Mouse (Mus musculus): Measurements from ENCODE around the gene Tecpr2. TPM values are rescaled to one million over a fixed set of nuclear protein-coding genes. Genes with fewer than 3 reads are reported as not detected.

Tecpr2 gene
- total RNA-seq, 2 experiments from 2014 or later, result 1.3 to 3.1 TPM

DNA sequence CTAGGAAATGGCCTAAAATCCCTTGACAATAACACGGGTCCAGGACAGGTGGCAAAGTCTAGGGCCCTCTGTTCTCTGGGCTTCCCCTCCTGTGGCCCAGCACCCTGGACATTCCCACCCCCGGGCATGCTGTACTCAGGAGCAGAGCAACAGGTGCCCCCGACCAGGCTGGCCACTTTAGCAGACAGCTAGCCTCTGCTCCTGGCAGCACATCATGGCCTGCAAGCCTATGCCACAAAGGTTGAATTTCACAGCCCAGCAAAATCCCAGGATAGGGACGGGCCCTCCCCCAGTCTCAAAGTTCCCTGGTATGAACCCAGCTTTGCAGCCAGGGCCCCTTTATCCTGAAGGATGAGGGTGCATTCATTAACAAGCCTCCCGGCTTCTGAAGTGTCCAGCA is 86.3 kb downstream of the Tecpr2 start:
- ATAC-seq (replicated peaks; ENCODE audit: low FRiP score, poor library complexity, severe bottlenecking), result no peak

GRCm38 (mm10) chr12:110975838-110976468 is 86.9 kb downstream of the Tecpr2 start:
- no peak for ATAC-seq (replicated peaks; ENCODE audit: low FRiP score, poor library complexity, severe bottlenecking)

- ATAC-seq (replicated peaks; ENCODE audit: low FRiP score, poor library complexity, severe bottlenecking), result no peak
These were observed 87.7 kb downstream of the Tecpr2 start for GRCm38 (mm10) chr12:110976589-110977344.

GRCm38 (mm10) chr12:110977345-110977733 is 88.3 kb downstream of the Tecpr2 start:
- ATAC-seq (replicated peaks; ENCODE audit: low FRiP score, poor library complexity, severe bottlenecking), result no peak

GRCm38 (mm10) chr12:110977896-110978606 is 89.0 kb downstream of the Tecpr2 start:
- no peak for ATAC-seq (replicated peaks; ENCODE audit: low FRiP score, poor library complexity, severe bottlenecking)

- ATAC-seq (replicated peaks; ENCODE audit: low FRiP score, poor library complexity, severe bottlenecking), result peak; percentile 75
These were observed 89.7 kb downstream of the Tecpr2 start, which contains the start of gene Ankrd9 for GRCm38 (mm10) chr12:110978607-110979406. TSS of gene Ankrd9 (minus strand) at chr12:110979040.

GRCm38 (mm10) chr12:110979808-110980207 is 90.7 kb downstream of the Tecpr2 start:
- no peak for ATAC-seq (replicated peaks; ENCODE audit: low FRiP score, poor library complexity, severe bottlenecking)

DNA sequence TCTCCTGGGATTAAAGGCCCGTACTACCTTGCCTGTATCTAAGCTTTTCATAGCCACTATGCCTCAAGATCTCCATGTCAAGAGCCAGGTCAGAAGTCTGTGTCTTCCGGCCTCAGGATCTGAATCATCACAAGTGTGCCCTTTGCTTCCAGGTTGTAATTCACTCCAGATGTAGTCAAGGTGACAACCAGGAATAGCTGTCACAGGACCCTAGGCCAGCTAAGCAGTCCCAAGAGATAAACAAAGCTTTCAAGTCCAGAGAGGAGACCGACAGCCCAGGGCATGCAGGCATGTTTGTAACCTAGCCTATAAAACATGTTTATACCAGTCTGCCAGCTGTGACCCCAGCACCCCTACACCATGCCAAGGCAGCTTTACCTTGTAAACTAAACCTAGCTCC is 92.7 kb downstream of the Tecpr2 start:
- ATAC-seq (replicated peaks; ENCODE audit: low FRiP score, poor library complexity, severe bottlenecking), result no peak

- ATAC-seq (replicated peaks; ENCODE audit: low FRiP score, poor library complexity, severe bottlenecking), result no peak
These were observed 94.0 kb downstream of the Tecpr2 start for GRCm38 (mm10) chr12:110983083-110983482.

- no peak for ATAC-seq (replicated peaks; ENCODE audit: low FRiP score, poor library complexity, severe bottlenecking)
These were observed 94.7 kb downstream of the Tecpr2 start for GRCm38 (mm10) chr12:110983714-110984113.

DNA sequence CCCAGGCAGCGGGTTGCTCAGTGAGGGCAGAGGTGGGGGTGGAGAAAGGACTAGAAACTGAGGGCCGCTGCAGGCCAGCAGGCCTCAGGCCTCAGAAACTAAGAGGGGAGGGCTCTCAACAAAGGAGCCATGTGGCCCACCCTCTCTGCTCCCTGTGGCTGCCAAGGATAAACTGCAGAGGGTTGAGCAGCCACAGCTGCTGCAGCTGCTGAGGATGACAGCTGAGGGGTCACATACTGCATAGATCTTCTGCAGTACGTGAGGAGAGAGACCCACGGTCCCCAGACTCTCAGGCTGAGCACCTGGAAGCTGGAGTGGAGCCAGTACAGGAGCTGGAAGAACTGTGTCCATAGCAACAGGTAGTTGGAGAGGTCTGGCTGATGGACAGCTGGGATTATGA is 95.5 kb downstream of the Tecpr2 start:
- ATAC-seq (replicated peaks; ENCODE audit: low FRiP score, poor library complexity, severe bottlenecking), result no peak

DNA sequence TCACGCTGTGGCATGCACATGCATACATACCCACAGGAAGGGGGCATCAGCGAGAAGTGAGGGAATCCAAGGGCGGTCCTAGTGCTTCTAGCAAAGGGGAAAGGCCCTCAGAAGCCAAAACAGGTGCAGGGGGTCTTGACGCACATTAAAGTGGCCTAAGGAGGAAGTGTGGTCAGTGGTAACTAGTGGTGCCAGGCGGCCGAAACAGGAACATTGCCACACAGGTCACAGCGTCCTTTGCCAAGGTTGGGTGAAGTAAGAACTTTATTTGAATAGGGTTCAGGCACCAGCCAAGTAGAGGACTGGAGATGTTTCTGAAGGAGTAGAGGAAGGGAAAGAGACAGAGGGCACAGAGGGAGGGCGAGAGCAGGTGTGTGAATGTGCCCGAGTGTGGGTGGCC is 96.1 kb downstream of the Tecpr2 start:
- no peak for ATAC-seq (replicated peaks; ENCODE audit: low FRiP score, poor library complexity, severe bottlenecking)

- no peak for ATAC-seq (replicated peaks; ENCODE audit: low FRiP score, poor library complexity, severe bottlenecking)
These were observed 97.7 kb downstream of the Tecpr2 start for GRCm38 (mm10) chr12:110986536-110987425.

DNA sequence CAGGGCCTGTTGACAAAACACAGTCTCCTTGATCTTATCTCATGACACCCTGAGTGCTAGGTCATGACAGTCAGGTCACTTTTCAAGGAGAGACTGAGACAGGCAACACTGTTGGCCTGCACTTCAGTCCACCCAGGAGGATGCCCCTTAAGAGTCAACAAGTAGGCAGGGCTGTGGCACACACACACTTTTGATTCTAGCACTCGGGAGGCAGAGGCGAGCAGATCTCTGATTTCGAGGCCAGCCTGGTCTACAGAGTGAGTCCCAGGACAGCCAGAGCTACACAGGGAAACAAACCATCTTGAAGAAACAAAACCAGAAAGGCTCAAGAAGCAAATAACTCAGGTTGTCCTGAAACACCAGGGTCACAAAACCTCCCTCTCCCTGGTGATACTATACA is 100.3 kb downstream of the Tecpr2 start:
- no peak for ATAC-seq (replicated peaks; ENCODE audit: low FRiP score, poor library complexity, severe bottlenecking)

GRCm38 (mm10) chr12:110990500-110990899 is 101.4 kb downstream of the Tecpr2 start:
- ATAC-seq (replicated peaks; ENCODE audit: low FRiP score, poor library complexity, severe bottlenecking), result no peak

GRCm38 (mm10) chr12:110991361-110992127 is 102.5 kb downstream of the Tecpr2 start:
- peak; percentile 87 for ATAC-seq (replicated peaks; ENCODE audit: low FRiP score, poor library complexity, severe bottlenecking)

DNA sequence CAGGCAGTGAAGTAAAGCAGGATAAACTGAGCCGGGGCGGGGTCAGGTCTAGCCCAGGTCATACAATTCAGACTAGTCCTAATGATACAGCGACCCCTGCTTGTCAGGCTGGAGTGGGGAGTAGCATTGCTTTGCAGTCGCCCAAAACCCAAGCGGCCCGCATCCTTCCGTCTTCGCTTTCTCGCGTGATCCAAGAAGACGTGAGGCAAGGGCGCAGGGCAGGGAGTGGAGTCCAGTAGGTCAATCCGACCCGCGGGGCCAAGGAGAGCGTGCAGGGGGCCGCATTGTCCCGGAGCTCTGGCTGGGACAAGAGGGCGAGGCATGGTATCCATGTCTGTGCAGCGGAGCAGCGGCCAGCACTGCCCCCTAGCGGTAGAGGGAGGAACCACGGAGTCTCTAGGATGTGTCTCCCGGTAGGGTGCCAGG is 103.1 kb downstream of the Tecpr2 start:
- ATAC-seq (replicated peaks; ENCODE audit: low FRiP score, poor library complexity, severe bottlenecking), result peak; percentile 94

DNA sequence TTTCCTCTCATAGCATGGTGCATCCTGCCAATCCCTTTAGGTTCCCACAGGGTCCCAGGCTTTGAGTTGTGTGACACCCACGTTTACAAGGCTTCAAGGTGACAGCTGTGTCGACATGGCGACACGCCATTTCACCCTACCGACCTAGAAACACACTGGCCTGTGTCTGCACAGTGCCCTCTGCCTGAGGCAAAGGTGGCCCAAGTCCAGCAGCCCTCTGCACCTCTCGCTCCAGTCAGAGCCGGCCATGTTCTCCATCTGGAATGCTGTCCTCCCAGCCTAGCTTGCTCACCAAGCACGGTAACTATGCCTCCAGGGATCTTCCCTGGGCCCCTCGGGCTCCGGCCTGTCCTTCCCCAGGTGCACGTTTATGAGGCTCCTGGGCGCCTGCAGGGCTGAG is 103.7 kb downstream of the Tecpr2 start:
- ATAC-seq (replicated peaks; ENCODE audit: low FRiP score, poor library complexity, severe bottlenecking), result no peak

Data from erythroid progenitor cell, adult 5-6 weeks (primary cell).